Mouse (Mus musculus) cerebellum, adult 18-20 months (tissue): ENCODE measurements around the gene Ifna13.

Experiments
- DNase-seq, 2 experiments: peaks; one replicate each; pipeline ENCODE4 v3.0.0; 2021

The Ifna13 gene

DNA sequence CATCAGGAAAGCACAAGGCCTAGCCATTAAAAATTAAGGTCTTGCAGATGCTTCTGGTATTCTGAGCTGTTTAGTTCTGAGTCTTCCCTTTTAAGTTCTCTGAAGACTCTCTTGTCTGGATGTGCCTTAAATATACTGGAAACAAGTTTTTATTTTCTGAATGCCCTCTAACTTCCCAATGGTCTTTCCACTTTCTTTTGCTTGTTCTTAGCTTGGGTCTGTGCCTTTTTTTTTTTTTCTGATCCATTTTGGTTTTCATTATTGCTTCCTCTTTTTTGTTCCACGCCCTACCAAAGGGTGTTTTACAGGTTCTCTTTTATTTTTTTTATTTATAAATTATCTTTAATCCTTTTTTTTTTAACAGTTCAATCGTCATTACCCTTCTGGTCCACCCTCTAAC, at the start of gene Ifna13:
TSS of gene Ifna13 (minus strand) at position 101 of the 400 bp plus-strand sequence.
- DNase-seq = no peak

DNA sequence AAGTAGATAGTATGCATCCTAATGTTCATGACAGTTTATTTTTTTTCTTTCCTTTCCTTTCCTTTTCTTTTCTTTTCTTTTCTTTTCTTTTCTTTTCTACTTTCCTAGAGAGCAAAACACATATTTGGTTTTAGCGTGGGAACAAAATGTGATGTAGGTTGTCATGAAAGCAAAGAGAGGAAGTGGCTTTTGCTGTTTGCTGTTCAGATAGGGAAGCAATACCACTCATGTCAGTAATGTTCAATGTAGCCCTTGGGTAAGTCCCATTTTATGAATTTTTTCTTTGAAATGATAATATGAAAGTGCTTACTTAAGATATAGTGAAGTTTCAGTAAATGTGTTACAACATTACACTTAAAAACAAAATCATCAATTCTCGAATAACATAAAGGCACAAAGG, 49.1 kb upstream of the Ifna13 start:
- DNase-seq = no peak

DNA sequence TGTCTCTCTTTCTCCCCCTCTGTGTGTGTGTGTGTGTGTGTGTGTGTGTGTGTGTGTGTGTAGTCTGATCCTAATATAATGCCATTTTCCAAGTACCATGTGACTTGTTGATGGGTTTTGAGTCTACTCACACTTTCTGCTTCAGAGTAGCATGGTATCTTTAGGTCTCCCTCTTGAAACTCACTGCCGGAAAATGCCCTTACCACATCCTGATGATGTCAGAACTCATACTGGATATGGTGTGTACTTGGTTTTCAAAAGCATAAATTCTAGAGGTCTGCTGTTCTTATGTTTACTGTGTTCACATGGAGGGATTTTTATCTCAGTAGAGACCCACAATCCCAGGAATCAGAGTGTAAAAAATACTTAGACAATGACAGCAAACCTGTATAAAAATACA, 48.3 kb upstream of the Ifna13 start:
- no peak for DNase-seq

GRCm38 (mm10) chr4:88691259-88691658, 47.0 kb upstream of the Ifna13 start, which contains the start of gene Ifnab:
Gene Ifnab (minus strand): TSS chr4:88691359.
- no peak for DNase-seq

DNA sequence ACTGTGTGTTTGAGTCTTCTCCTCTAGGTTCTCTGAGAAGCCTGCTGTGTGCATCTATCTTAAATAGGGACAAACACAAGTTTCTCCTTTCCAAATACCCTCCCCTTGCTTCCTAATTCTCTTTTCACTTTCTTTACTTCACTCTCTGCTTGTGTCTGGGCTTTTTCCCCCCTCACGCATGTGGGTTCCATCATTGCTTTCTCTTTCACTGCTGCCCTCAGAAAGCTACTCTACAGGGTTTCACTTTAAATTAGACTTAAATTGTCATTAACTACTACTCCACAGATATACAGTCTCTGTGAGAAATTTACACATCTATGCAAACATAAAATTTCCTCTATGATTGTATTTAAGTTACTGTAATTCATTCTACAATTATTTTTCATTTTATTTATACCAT, 39.6 kb upstream of the Ifna13 start, which contains the start of gene Ifna2:
TSS of gene Ifna2 (minus strand) at position 101 of the 400 bp plus-strand sequence.
- DNase-seq = no peak

- DNase-seq = no peak
Observed at GRCm38 (mm10) chr4:88681353-88681752, 37.1 kb upstream of the Ifna13 start.

- peak; percentile 7 to 10 for DNase-seq
Observed at GRCm38 (mm10) chr4:88680362-88680761, 36.1 kb upstream of the Ifna13 start.

GRCm38 (mm10) chr4:88676824-88677223, 32.6 kb upstream of the Ifna13 start, which contains the start of gene Ifna16:
Gene Ifna16 (minus strand): TSS chr4:88676924.
- DNase-seq = no peak

GRCm38 (mm10) chr4:88655461-88655860, 11.2 kb upstream of the Ifna13 start:
- no peak for DNase-seq

DNA sequence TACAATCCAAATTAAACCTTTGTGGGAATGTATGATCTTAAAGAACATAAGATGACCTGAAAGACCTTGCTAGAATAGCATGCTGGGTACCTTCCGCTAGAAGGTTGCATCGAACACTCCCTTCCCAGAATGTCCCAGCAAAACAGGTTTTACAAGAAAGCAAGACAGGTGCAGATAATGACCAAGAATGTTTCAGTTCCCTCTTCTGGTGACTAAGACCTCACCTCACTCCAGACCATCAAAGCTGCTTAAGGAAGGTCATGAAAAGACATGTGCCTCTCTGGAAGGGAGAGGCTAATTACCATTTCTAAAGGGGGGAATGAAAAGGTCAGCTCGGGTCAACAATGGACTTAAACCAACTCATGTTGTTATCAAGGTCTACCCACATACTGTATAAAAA, 9.4 kb upstream of the Ifna13 start:
- DNase-seq = no peak

DNA sequence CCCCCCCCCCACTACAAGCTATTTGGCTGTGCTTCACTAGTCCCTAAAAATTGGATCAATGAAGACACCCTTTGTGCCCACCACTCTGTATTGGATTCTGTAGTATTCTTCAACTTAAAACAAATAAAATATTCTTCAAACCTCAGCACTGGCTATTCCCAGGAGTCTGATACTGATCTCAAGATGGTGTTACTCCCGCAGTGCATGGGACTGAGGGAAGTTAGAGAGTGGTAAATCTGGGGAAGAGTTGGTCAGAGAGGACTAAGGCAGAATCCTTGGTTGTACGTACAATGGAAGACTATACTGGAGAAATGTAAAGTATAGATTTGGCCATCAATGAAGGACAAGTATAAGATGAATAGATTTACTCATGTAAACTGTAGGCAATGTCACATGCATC, 1.7 kb downstream of the Ifna13 start:
- DNase-seq = no peak

DNA sequence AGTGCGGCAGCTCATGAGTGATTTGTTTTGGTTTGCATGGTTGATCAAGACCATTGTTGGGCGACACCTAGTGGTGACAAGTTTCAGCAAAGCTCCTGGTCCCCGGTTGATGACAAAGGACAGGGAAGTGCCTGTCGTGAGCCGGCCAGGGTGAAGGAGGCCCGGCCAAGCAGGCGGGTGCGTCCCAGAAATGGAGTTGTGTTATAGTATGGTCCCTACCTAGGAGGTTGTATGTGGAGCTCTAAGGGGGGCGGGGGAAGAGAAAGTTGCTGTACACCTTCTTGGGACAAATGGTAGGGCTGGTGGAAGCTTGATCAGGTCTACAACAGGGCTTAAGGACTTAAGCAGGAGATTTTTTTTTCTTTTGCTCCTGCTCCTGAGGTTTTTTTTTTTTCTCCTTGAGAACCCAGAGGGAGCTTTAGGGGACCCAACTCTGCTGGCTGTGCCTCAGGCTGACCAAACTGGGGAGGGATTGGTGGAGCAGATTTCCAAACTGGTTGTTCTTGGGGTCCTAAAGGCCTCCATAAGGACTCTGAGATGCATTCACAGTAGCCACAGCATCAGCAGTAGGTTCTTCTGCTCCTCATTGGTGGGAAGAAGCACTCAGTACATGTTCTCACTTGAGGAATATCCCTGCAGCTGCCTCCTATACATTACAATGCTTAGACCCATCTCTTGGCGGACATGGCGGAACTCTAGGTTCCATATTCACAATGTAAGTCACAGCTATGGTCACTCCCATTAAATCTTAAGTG, 3.0 kb downstream of the Ifna13 start:
- DNase-seq = peak; percentile 93 to 97

DNA sequence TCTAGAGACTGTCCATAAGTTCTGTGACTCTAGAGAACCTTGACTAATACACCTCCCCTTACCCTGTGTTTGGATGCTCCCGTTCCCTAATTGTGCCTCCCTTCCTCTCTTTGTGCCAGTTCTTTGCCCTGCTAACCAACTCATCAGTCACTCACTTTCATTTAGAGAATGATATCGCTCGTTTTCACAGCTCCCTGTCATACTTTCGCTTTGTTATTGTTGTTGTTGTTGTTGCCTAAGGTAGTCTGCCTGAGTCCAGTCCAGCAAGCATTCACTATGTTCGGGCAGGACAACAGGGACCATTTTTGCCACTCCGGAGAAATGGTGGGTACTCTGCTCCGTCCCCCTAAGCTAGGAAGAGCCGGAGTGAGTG, 3.6 kb downstream of the Ifna13 start:
- DNase-seq = no peak

GRCm38 (mm10) chr4:88634311-88634710, 9.9 kb downstream of the Ifna13 start, which contains the start of gene C87499:
Gene C87499 (minus strand): TSS chr4:88634411.
- no peak for DNase-seq

DNA sequence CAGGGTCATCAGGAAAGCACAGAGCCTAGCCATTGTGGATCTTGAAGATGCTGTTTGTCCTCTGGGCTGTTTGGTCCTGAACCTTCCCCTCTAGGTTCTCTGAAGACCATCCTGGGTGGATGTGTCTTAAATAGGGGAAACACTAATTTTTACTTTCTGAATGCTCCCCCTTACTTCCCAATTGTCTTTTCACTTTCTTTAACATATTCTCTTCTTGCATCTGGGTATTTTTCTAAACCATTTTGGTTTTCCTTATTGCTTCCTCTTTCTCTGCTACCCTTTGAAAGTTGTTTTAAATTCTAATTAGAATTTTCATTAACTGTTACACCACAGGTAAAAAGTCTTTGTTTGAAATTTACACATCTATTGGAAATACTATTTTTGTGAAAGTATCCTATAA, 41.0 kb downstream of the Ifna13 start, which contains the start of gene Ifna12:
TSS of gene Ifna12 (minus strand) at position 101 of the 400 bp plus-strand sequence.
- no peak for DNase-seq
